Mouse (Mus musculus) G1E (cell line): ENCODE results near the gene Lifr.

Experiments used
- CTCF ChIP-seq: IDR thresholded peaks from 2 replicates; pipeline ENCODE4 v1.5.1; 2012; ENCODE audit warnings: low read depth, low read length, inconsistent platforms, mixed read lengths
- GATA2 ChIP-seq: IDR thresholded peaks from 2 replicates; pipeline ENCODE4 v1.6.1; 2012; ENCODE audit warnings: low read depth, low read length, inconsistent platforms, borderline replicate concordance

GRCm38 (mm10) chr15:7108160-7108559 is 17.7 kb downstream of the Lifr start:
- TF ChIP-seq CTCF: no peak
- no peak for TF ChIP-seq GATA2
